Mouse (Mus musculus) forebrain, embryonic 10.5 days (tissue): ENCODE measurements at regions not wholly inside any gene's neighbourhood (a gene's known extent, or its start where the extent isn't known, plus 50 kb on each side); places are given as distances from the start of the nearest gene placed in this dataset.

Experiments
- DNase-seq: peaks from one replicate; pipeline ENCODE4 v3.0.0-alpha.2; 2017; ENCODE audit warnings: low spot score; ENCODE audit errors: extremely low spot score
- H3K27ac ChIP-seq: fragments of 300-500 bp; sonication (generic); 2 replicates; pipeline ENCODE4 v1.5.1; 2016; ENCODE audit warnings: mild to moderate bottlenecking
- H3K27me3 ChIP-seq: fragments of 300-500 bp; sonication (generic); 2 replicates; pipeline ENCODE4 v1.6.1; 2016; ENCODE audit warnings: mild to moderate bottlenecking; ENCODE audit not compliant: poor library complexity, severe bottlenecking
- H3K36me3 ChIP-seq: fragments of 300-500 bp; sonication (generic); replicated peaks from 2 replicates; pipeline ENCODE4 v1.6.1; 2016; ENCODE audit warnings: mild to moderate bottlenecking, moderate library complexity
- H3K4me1 ChIP-seq: fragments of 300-500 bp; sonication (generic); 2 replicates; pipeline ENCODE4 v1.6.1; 2016
- H3K4me3 ChIP-seq: fragments of 300-500 bp; sonication (generic); 2 replicates; pipeline ENCODE4 v1.5.1; 2016; ENCODE audit warnings: mild to moderate bottlenecking, moderate library complexity
- H3K9me3 ChIP-seq: fragments of 300-500 bp; sonication (generic); 2 replicates; pipeline ENCODE4 v1.6.1; 2016; ENCODE audit warnings: mild to moderate bottlenecking, moderate library complexity
- WGBS: fragments of 180-500 bp; shearing (Covaris S2); methylation state at CpG from one replicate; pipeline ENCODE4 v1.1.7; 2016; 5-methylcytosine and 5-hydroxymethylcytosine counted together

DNA sequence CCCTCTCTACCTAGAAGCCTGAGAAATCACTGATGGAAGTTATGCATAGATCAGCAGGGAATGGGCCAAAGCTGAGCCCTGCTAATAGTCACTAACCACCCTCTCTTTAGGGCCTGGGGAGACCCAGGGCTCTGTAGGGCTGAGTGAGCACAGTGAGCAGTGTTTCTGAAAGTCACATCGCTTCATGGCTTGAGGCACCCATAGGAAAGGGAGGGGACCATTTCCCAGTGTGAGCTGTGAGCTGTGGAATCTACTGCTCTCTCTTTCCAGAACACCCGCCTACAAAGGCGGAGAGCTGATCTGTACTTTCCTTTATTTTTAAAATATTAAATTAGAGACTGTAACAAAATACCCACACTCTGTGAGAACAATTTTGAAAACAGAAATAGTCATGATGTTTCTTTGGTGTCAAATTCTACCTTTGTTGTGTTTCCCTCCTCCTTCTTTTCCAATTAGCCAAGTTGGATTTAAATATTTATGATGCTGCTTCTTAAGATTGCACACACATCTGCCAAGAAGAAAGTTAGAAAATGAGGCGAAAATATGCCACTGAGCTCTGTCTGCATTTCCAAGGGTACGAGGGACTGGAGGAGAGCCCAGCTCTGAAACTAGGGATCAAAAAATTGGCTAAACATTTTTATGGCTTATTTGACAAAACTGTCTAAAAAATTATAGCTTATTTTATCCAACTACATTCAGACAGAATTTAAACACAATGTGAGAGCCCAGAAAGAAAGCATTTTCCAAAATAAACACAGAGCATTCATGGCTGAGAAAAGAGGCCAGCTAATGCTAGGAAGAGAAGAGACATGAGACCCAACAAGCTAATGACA, 111.7 kb upstream of the Tmtc1 start:
- Histone ChIP-seq H3K36me3 (no peaks in the 10 kb centered on the region), H3K4me1 (no peaks in the 10 kb centered on the region), H3K4me3 (no peak overlapping the region), H3K27ac (no peak overlapping the region), H3K27me3 (no peaks in the 10 kb centered on the region), H3K9me3 (no peaks in the 10 kb centered on the region)
- WGBS: 91% methylated on average over 5 of the region's 5 CpGs
- DNase-seq: no peak

DNA sequence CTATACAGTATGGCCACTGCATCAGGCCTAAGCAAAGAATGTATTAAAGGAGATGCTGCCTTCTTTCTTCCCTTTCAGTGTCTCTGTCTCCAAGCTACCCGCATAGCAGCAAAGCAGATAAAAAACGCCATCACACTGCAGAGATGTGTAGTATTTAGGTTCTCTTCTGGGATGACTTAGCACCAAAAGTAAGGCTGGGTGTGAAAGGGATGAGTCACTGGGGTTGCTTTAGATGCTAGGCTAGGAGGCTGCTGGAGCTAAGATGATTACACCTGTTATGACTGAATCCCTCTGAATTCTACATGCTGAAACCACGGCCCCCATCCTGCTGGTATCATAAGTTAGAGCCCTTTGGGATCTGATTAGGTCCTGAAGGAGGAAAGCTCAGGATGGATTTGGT, 110.3 kb upstream of the Tmtc1 start:
- H3K36me3 ChIP-seq: no peaks in the 10 kb centered on the region
- H3K9me3 ChIP-seq: no peaks in the 10 kb centered on the region
- no peak overlapping the region for H3K27ac ChIP-seq
- WGBS: 95% methylated on average over 3 of the region's 3 CpGs
- no peak overlapping the region for H3K4me3 ChIP-seq
- no peak for DNase-seq
- no peaks in the 10 kb centered on the region for H3K27me3 ChIP-seq
- no peaks in the 10 kb centered on the region for H3K4me1 ChIP-seq

DNA sequence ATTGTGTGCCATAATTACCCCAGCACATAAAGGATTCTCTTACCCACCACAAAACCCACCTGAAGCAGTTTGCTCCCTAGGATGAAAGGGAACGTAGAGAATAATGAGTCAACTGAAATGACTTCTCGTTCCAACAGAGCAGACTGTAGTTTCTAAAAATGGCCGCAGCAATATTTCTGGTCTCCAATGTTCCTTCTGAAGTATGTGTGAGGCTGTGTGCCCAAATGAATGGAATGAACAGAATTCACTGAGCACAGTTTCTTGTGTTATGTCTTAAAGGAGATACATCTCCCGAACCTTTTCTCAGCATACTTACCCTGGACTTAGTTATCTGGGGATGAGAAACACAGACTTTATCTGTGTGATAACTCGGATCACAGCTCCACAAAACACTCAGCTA, 109.4 kb upstream of the Tmtc1 start:
- Histone ChIP-seq H3K27ac (no peak overlapping the region), H3K9me3 (no peaks in the 10 kb centered on the region), H3K4me1 (no peaks in the 10 kb centered on the region), H3K36me3 (no peaks in the 10 kb centered on the region), H3K27me3 (no peaks in the 10 kb centered on the region), H3K4me3 (no peak overlapping the region)
- WGBS: 87% methylated on average over 5 of the region's 5 CpGs
- no peak for DNase-seq

DNA sequence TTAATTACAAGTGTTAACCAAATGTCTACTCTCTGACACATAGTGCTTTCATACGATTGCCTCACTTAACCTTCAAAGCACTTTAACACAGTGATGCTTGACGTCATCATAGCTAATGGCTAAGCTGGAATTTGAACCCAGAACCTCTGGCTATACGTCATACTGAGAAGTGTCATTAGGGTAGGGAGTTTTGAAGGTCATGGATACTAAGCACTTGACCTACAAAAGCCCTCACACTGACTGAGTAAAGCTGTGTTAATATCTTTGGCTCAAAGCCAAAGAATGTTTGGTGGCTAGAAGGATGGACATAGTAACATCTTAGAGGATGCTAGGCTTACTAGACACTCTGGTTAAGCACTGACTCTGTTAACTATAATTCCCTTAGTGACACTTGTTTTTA, 106.9 kb upstream of the Tmtc1 start:
- Histone ChIP-seq H3K4me3 (no peak overlapping the region), H3K36me3 (no peaks in the 10 kb centered on the region), H3K4me1 (no peaks in the 10 kb centered on the region), H3K27ac (no peak overlapping the region), H3K27me3 (no peaks in the 10 kb centered on the region), H3K9me3 (no peaks in the 10 kb centered on the region)
- no peak for DNase-seq
- 87% methylated on average over 3 of the region's 3 CpGs for WGBS

DNA sequence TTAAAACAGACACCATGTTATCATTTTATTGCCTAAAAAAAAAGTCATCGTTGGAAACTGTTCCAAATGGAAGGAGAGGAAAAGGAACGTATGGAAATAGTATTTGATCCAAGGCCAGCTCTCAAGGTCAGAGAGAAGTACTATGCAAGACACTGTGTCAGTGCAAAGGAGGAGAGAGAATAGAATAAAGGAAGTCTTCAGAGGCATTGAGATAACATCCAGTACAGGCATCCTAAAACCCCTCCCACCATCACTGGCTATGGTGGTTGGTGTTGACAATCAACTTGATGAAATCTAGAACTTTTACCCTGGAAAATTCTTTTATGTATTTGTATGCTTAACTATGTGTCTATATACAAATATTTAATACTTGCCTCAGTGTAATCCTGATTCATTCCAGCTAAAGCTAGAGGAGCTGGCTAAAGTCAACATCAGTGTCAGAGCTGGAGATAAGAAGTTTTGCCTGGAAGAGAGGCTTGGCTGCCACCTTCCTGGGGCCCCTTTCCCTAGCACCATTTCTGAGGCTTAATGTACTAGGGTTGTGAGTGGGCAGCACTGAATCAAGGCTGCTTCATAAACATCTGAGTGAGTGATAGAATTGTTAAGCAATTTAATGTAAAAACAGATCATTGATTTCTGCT, 104.1 kb upstream of the Tmtc1 start:
- H3K4me1 ChIP-seq: no peaks in the 10 kb centered on the region
- H3K27ac ChIP-seq: no peak overlapping the region
- no peaks in the 10 kb centered on the region for H3K36me3 ChIP-seq
- no peaks in the 10 kb centered on the region for H3K9me3 ChIP-seq
- no peak overlapping the region for H3K4me3 ChIP-seq
- WGBS: 93% methylated on average over 2 of the region's 2 CpGs
- no peak for DNase-seq
- H3K27me3 ChIP-seq: no peaks in the 10 kb centered on the region

DNA sequence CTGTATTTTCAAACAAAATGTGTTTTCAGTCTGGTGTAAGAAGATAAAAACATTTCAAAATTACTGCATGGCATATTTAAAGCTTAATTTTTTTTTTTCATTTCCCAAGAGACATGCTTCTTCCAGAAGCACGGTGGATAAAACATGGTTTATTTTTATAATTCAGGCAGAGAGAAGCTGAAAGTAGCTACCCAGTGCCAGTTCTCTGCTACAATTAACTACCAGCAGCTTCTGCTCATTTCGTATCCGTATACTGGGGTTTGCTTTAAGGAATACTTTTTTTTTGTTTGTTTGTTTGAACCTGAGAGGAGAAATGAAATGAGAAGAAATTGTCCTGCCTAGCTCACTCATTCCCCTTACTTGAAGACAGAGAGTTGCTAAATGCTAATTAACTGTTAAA, 98.9 kb upstream of the Tmtc1 start:
- Histone ChIP-seq H3K27ac (no peak overlapping the region), H3K4me1 (peaks cover 17% of the 10 kb centered on the region), H3K9me3 (no peaks in the 10 kb centered on the region), H3K27me3 (no peaks in the 10 kb centered on the region), H3K4me3 (no peak overlapping the region), H3K36me3 (no peaks in the 10 kb centered on the region)
- WGBS: 84% methylated on average over 3 of the region's 3 CpGs
- DNase-seq: no peak

DNA sequence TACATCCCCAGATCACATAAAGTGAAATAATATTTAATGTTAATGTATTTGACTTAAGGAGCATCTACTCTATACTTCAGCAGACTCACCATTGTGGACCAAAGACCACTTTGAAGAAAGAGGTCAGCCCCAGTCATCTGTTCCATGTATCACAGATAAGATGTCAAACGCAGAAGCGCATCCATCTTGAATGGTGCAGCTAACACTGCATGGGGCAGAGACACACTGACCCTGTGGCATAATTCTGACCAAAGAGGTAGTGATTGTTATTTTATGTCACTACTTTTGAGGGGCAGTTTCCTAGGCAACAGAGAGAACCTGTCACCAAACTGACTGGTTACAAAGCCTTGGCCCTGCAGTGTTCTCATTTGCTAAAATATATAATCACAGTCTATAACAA, 97.8 kb upstream of the Tmtc1 start:
- Histone ChIP-seq H3K4me1 (peaks cover 17% of the 10 kb centered on the region), H3K4me3 (no peak overlapping the region), H3K27ac (no peak overlapping the region), H3K9me3 (no peaks in the 10 kb centered on the region), H3K27me3 (no peaks in the 10 kb centered on the region), H3K36me3 (no peaks in the 10 kb centered on the region)
- 95% methylated on average over 2 of the region's 2 CpGs for WGBS
- DNase-seq: no peak

DNA sequence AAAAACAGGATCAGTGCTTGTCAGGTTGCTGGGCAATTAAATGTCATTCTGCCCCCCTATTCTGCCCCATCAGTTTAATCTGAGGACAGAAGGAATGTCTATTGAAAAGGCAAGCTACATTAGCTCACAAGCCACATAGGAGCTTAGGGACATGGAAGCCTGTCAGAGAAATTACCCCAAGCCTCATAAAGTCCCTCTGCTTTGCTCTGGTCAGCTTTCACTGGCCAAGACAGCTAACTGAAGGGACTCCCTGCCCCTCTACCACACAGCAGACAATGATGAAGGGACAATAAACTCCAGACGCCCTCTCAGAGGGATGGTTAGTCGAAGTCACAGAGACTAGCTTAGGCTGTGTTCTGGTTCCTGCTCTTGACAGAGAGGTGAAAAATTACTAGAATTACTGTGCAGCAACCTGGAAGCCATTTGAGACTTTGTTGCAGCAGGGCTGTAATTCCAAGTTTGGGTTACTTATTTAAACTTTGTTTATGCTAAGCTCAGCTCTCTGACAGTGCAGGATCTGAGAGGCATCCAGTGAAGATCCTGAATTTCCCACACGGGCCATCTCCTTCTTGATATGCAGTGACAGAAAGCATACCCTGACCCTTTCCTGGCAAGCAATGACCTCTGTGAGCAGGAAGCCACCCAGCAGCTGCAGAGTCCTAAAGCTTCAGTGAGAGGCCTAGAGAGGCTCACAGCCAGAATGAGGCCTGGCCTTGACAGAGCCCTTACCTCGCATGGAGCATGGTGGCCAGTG, 95.2 kb upstream of the Tmtc1 start:
- no peak for DNase-seq
- Histone ChIP-seq H3K4me3 (no peak overlapping the region), H3K36me3 (no peaks in the 10 kb centered on the region), H3K27ac (no peak overlapping the region), H3K27me3 (no peaks in the 10 kb centered on the region), H3K4me1 (peaks cover 17% of the 10 kb centered on the region), H3K9me3 (no peaks in the 10 kb centered on the region)
- 64% methylated on average over 4 of the region's 4 CpGs for WGBS

DNA sequence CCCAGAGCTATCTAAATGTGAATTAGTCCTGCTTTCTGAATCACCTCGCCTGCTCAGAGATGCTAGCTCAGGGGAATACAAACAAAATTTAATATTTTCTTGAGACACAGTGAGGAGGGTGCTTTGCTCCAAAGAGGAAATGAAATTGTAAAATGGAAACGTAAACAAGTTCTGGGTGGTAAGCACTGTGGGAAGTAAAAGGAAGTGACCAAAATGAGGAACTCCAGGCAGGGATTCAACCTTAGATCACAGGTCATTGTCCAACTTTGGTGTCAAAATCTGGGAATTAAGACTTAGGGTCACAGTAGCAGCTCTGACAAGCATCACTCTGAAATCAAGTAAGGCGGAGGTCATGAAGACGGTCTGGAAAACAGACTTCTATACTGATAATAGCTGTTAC, 90.2 kb upstream of the Tmtc1 start:
- Histone ChIP-seq H3K27ac (no peak overlapping the region), H3K4me3 (no peak overlapping the region), H3K4me1 (peaks cover 4% of the 10 kb centered on the region), H3K9me3 (no peaks in the 10 kb centered on the region), H3K27me3 (no peaks in the 10 kb centered on the region), H3K36me3 (no peaks in the 10 kb centered on the region)
- no peak for DNase-seq
- 88% methylated on average over 4 of the region's 4 CpGs for whole genome bisulfite sequencing

DNA sequence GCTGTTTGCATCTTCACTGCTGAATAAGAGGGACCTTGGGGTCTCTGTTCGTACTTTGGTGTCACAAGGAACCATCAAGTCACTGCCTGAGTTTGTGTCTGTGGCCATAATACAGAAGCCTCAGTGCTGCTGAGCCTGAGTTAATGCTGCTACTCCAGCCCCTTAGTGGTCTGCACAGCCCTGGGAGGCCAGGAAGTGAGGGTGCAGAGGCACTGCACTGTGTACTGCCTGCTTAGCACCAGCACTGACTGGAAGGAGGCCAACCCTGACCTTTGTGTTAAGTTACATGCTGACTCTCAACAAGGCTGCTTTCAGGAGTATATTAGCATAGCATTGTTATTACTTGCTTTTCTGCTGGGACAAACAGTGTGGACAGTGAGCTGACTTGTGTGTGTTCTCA, 86.9 kb upstream of the Tmtc1 start:
- Histone ChIP-seq H3K27ac (no peak overlapping the region), H3K4me1 (peaks cover 6% of the 10 kb centered on the region), H3K9me3 (no peaks in the 10 kb centered on the region), H3K27me3 (no peaks in the 10 kb centered on the region), H3K4me3 (no peak overlapping the region), H3K36me3 (no peaks in the 10 kb centered on the region)
- no peak for DNase-seq
- WGBS: 89% methylated on average over 1 of the region's 1 CpGs

DNA sequence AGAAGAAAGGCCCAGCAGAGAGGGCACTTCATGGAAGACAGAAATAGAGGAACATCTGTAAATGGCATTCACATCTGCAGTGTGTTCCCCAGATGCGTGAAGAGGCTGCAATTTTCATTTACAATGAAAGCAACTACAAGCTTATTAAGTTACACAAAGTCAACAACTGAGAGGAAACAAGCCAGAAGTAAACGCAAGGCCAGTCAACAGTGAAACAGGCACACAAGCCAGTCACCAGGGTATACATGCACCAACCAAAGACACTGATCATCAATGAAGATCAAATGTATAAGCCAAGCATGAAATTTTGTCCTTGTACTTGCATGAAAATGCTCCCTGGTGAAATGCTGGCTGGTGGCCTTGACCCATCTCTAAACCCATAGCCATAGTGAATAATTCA, 84.4 kb upstream of the Tmtc1 start:
- no peaks in the 10 kb centered on the region for H3K27me3 ChIP-seq
- peaks cover 6% of the 10 kb centered on the region for H3K4me1 ChIP-seq
- no peak overlapping the region for H3K27ac ChIP-seq
- no peak for DNase-seq
- WGBS: 82% methylated on average over 2 of the region's 2 CpGs
- H3K36me3 ChIP-seq: no peaks in the 10 kb centered on the region
- no peaks in the 10 kb centered on the region for H3K9me3 ChIP-seq
- no peak overlapping the region for H3K4me3 ChIP-seq

DNA sequence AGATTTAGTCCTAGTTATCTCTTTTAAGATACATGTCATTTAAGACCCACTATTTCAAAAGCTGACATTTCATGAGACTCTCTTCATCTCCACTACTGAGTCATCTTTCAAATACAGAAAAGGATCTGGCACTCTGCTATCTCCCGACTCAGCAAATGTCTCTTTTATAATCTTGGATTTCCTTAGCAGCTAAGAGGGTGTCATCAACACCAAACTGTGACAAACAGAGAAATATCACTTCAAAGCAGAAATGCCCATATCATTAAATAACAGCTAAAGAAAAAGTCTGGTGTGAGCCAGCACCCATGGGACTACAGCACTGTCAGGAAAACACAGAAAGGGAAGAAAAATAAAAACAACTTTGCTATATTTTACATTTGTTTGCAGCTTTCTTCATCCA, 78.7 kb upstream of the Tmtc1 start:
- no peak for DNase-seq
- Histone ChIP-seq H3K36me3 (no peaks in the 10 kb centered on the region), H3K9me3 (no peaks in the 10 kb centered on the region), H3K27ac (no peak overlapping the region), H3K4me3 (no peak overlapping the region), H3K27me3 (no peaks in the 10 kb centered on the region), H3K4me1 (peaks cover 6% of the 10 kb centered on the region)
- WGBS: 93% methylated on average over 1 of the region's 1 CpGs
